In the genomic region with DNA sequence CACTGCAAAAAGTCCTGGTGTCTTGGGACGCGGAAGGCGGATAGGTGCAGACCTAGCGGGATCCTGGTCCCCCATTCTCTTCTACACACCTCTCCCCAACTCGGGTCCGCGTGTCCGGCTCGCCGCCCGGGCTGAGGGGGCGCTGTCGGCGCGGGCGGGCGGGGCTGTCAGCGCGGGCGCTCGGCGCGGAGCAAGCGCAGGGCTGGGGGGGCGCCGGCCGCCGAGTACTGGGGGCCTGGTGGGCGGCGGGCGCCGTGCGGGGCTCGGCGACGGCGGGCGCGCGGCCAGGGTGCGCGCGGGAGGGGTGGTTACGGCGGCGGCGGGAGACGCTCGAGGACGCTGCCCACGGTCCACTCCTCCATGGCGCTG, we compare ENCODE assay signal across 10 mouse cellular contexts. TPM values are rescaled to one million over a fixed set of nuclear protein-coding genes. Genes with fewer than 3 reads are reported as not detected.
DNase-seq lines count a peak whose midpoint lies in the region; ATAC-seq and TF ChIP-seq lines count a peak whose summit lies in the region.
"Had no signal": no experiment of that assay in that cellular context is flagged by ENCODE, and none has a peak within 500 bp of the region (broad histone marks: within the 10 kb centered on the region; RNA-seq: fewer than 3 reads in every experiment).

No protein-coding gene starts in this region.

- no peak for DNase-seq in kidney, postnatal 0 days (ENCODE audit: low spot score)
- no peak for DNase-seq in kidney, adult 8-10 months
- no peak for DNase-seq in embryonic facial prominence, embryonic 14.5 days (ENCODE audit: low spot score)
- no peak for DNase-seq in layer of hippocampus, adult 8-10 months (ENCODE audit: low spot score in 2 of 2)
- DNase-seq in urinary bladder, postnatal 25 days (ENCODE audit: low spot score), result no peak
- no peak for DNase-seq in spleen, postnatal 4 days (ENCODE audit: low spot score in 2 of 2)

- no peak for ATAC-seq in kidney, postnatal 0 days (replicated peaks; ENCODE audit: low FRiP score, low read depth)
- ATAC-seq in embryonic facial prominence, embryonic 14.5 days (ENCODE audit: low read depth), result no peak
- ATAC-seq in intestine, embryonic 15.5 days, result no peak
- no peak for ATAC-seq in neural tube, embryonic 12.5 days (ENCODE audit: low FRiP score, low read depth)

- no peak for TF ChIP-seq CTCF in kidney, postnatal 0 days (IDR thresholded peaks at IDR 0.05; ENCODE audit: low read depth)

- no peaks in the 10 kb centered on the region for H3K9me3 ChIP-seq in kidney, postnatal 0 days (replicated peaks; ENCODE audit: low read length)
- no peaks in the 10 kb centered on the region for H3K9me3 ChIP-seq in embryonic facial prominence, embryonic 14.5 days (ENCODE audit: control insufficient read depth, low read length)
- no peaks in the 10 kb centered on the region for H3K9me3 ChIP-seq in intestine, embryonic 15.5 days
- no peaks in the 10 kb centered on the region for H3K9me3 ChIP-seq in neural tube, embryonic 12.5 days

- H3K27me3 ChIP-seq in kidney, postnatal 0 days (ENCODE audit: insufficient read depth, low read length), result peaks cover 44% of the 10 kb centered on the region
- H3K27me3 ChIP-seq in embryonic facial prominence, embryonic 14.5 days (replicated peaks; ENCODE audit: control insufficient read depth, insufficient read depth, low read length), result peaks cover 45% of the 10 kb centered on the region
- H3K27me3 ChIP-seq in intestine, embryonic 15.5 days (replicated peaks), result peaks cover 57% of the 10 kb centered on the region
- peaks cover 77% of the 10 kb centered on the region for H3K27me3 ChIP-seq in neural tube, embryonic 12.5 days (replicated peaks)

- peak overlapping the region; percentile 64 for H3K4me2 ChIP-seq in kidney, postnatal 0 days (ENCODE audit: low read length)
- peak overlapping the region; percentile 89 for H3K4me2 ChIP-seq in embryonic facial prominence, embryonic 14.5 days (ENCODE audit: low read depth, low read length)
- peak overlapping the region; percentile 97 for H3K4me2 ChIP-seq in intestine, embryonic 15.5 days (replicated peaks)
- peak overlapping the region; percentile 88 for H3K4me2 ChIP-seq in neural tube, embryonic 12.5 days (replicated peaks)

- H3K4me3 ChIP-seq in kidney, postnatal 0 days (replicated peaks; ENCODE audit: low read depth, low read length), result peak overlapping the region; percentile 33
- peak overlapping the region; percentile 67 for H3K4me3 ChIP-seq in embryonic facial prominence, embryonic 14.5 days (ENCODE audit: low read depth, low read length)
- peak overlapping the region; percentile 58 for H3K4me3 ChIP-seq in intestine, embryonic 15.5 days (replicated peaks)
- H3K4me3 ChIP-seq in neural tube, embryonic 12.5 days, result peak overlapping the region; percentile 51

- H3K9ac ChIP-seq in kidney, postnatal 0 days (ENCODE audit: low read depth, low read length), result no peak overlapping the region
- H3K9ac ChIP-seq in embryonic facial prominence, embryonic 14.5 days (ENCODE audit: low read depth, low read length), result peak overlapping the region; percentile 38; the same call in 1 of the 2 replicates
- H3K9ac ChIP-seq in intestine, embryonic 15.5 days, result no peak overlapping the region
- peak overlapping the region; percentile 59 for H3K9ac ChIP-seq in neural tube, embryonic 12.5 days

- H3K4me1 ChIP-seq in kidney, postnatal 0 days (replicated peaks; ENCODE audit: insufficient read depth, low read length), result peaks cover 26% of the 10 kb centered on the region
- peaks cover 31% of the 10 kb centered on the region for H3K4me1 ChIP-seq in embryonic facial prominence, embryonic 14.5 days (ENCODE audit: control insufficient read depth, insufficient read depth, low read length)
- H3K4me1 ChIP-seq in intestine, embryonic 15.5 days (replicated peaks), result peaks cover 34% of the 10 kb centered on the region
- peaks cover 58% of the 10 kb centered on the region for H3K4me1 ChIP-seq in neural tube, embryonic 12.5 days

- WGBS in kidney, postnatal 0 days, result 1% methylated on average over 41 of the region's 52 CpGs
- under 1% methylated on average over 29 of the region's 52 CpGs for WGBS in embryonic facial prominence, embryonic 14.5 days
- under 1% methylated on average over 31 of the region's 52 CpGs for WGBS in intestine, embryonic 15.5 days
- WGBS in neural tube, embryonic 12.5 days, result under 1% methylated on average over 48 of the region's 52 CpGs

- no peak overlapping the region for H3K27ac ChIP-seq in kidney, postnatal 0 days
- no peak overlapping the region for H3K27ac ChIP-seq in embryonic facial prominence, embryonic 14.5 days (replicated peaks; ENCODE audit: low read depth, low read length)
- H3K27ac ChIP-seq in intestine, embryonic 15.5 days, result no peak overlapping the region
- H3K27ac ChIP-seq in neural tube, embryonic 12.5 days, result no peak overlapping the region

- no peaks in the 10 kb centered on the region for H3K36me3 ChIP-seq in kidney, postnatal 0 days (ENCODE audit: insufficient read depth, low read length)
- H3K36me3 ChIP-seq in embryonic facial prominence, embryonic 14.5 days (ENCODE audit: control insufficient read depth, insufficient read depth, low read length), result no peaks in the 10 kb centered on the region
- no peaks in the 10 kb centered on the region for H3K36me3 ChIP-seq in intestine, embryonic 15.5 days
- H3K36me3 ChIP-seq in neural tube, embryonic 12.5 days, result no peaks in the 10 kb centered on the region; the same call in 1 of the 2 replicates

RNA-seq across cellular contexts. Expression of a gene that starts 2.2 kb away (rescaled TPM):
- polyA plus RNA-seq in kidney, postnatal 0 days (2015; fragmentation: Nextera tagmentation; extraction: Ambion mirVana), result 2.2 and 2.7 TPM in 2 replicates
- polyA plus RNA-seq in embryonic facial prominence, embryonic 14.5 days (2014; fragmentation: Nextera tagmentation; extraction: Ambion mirVana), result 4.0 TPM in 2 replicates
- 2.9 and 3.0 TPM in 2 replicates for polyA plus RNA-seq in intestine, embryonic 15.5 days (2015; fragmentation: Nextera tagmentation; extraction: Ambion mirVana)
- polyA plus RNA-seq in neural tube, embryonic 12.5 days (2016; fragmentation: Nextera tagmentation; extraction: Ambion mirVana), result 5.2 and 6.0 TPM in 2 replicates
- total RNA-seq in layer of hippocampus, adult 8-10 months (2022), result 1 to 10 TPM; 4.4 to 5.6 (median 5.1) TPM
- total RNA-seq: common myeloid progenitor, adult 5-6 weeks had no signal

RNA-seq across cellular contexts. Expression of a gene that starts 37.3 kb away (rescaled TPM):
- 2.2 and 2.3 TPM in 2 replicates for polyA plus RNA-seq in kidney, postnatal 0 days (2015; fragmentation: Nextera tagmentation; extraction: Ambion mirVana)
- 1.4 and 2.6 TPM in 2 replicates for polyA plus RNA-seq in embryonic facial prominence, embryonic 14.5 days (2014; fragmentation: Nextera tagmentation; extraction: Ambion mirVana)
- polyA plus RNA-seq in intestine, embryonic 15.5 days (2015; fragmentation: Nextera tagmentation; extraction: Ambion mirVana), result 26.8 and 31.8 TPM in 2 replicates
- 0.60 and 0.96 TPM in 2 replicates for polyA plus RNA-seq in neural tube, embryonic 12.5 days (2016; fragmentation: Nextera tagmentation; extraction: Ambion mirVana)
- 10 to 100 TPM in 2 of 4 experiments, 1 to 10 TPM in 2; 2.4 to 18.5 (median 8.9) TPM for total RNA-seq in layer of hippocampus, adult 8-10 months (2022)
- total RNA-seq: common myeloid progenitor, adult 5-6 weeks; MEL had no signal

Comparison
In these comparisons a context has a peak if more than half of its experiments do, and no peak if none do; other contexts are left out.
1. H3K9ac ChIP-seq: peak in embryonic facial prominence, embryonic 14.5 days (single experiment) and neural tube, embryonic 12.5 days (single experiment); none in kidney, postnatal 0 days (single experiment) and intestine, embryonic 15.5 days (single experiment).
2. Peak in every context shown above with its lines, with median percentiles within 50 percentile points of each other: H3K4me2 ChIP-seq and H3K4me3 ChIP-seq.